Mouse (Mus musculus) limb, embryonic 14.5 days (tissue): ENCODE measurements around the gene Abcb1b. TPM values are rescaled to one million over a fixed set of nuclear protein-coding genes. Genes with fewer than 3 reads are reported as not detected.

Experiments used
- ATAC-seq: fragments of 200-750 bp; cut with Nextera tagmentation; 2 replicates; pipeline ENCODE4 v1.8.0; 2017; ENCODE audit warnings: low read depth, moderate number of reproducible peaks, moderate TSS enrichment; ENCODE audit not compliant: low FRiP score
- DNase-seq: peaks from one replicate; pipeline ENCODE4 v3.0.0-alpha.2; 2015; ENCODE audit warnings: low spot score
- H3K27ac ChIP-seq: fragments of 300-500 bp; sonication (generic); replicated peaks from 2 replicates; pipeline ENCODE4 v1.5.1; 2014; ENCODE audit warnings: low read depth, mild to moderate bottlenecking, low read length, moderate library complexity, mixed read lengths
- H3K27me3 ChIP-seq: fragments of 300-500 bp; sonication (generic); 2 replicates; pipeline ENCODE4 v1.6.1; 2014; ENCODE audit warnings: low read length, mixed read lengths; ENCODE audit not compliant: control insufficient read depth, insufficient read depth
- H3K36me3 ChIP-seq: fragments of 300-500 bp; sonication (generic); 2 replicates; pipeline ENCODE4 v1.6.1; 2014; ENCODE audit warnings: mild to moderate bottlenecking, low read length, moderate library complexity, mixed read lengths; ENCODE audit not compliant: control insufficient read depth, insufficient read depth
- H3K4me1 ChIP-seq: fragments of 300-500 bp; sonication (generic); 2 replicates; pipeline ENCODE4 v1.6.1; 2014; ENCODE audit warnings: antibody characterized with exemption, low read length, mixed read lengths; ENCODE audit not compliant: control insufficient read depth, insufficient read depth
- H3K4me2 ChIP-seq: fragments of 300-500 bp; sonication (generic); replicated peaks from 2 replicates; pipeline ENCODE4 v1.6.1; 2014; ENCODE audit warnings: low read depth, mild to moderate bottlenecking, low read length, moderate library complexity; ENCODE audit not compliant: severe bottlenecking
- H3K4me3 ChIP-seq: fragments of 300-500 bp; sonication (generic); replicated peaks from 2 replicates; pipeline ENCODE4 v1.5.1; 2014; ENCODE audit warnings: low read length
- H3K9ac ChIP-seq: fragments of 300-500 bp; sonication (generic); 2 replicates; pipeline ENCODE4 v1.6.1; 2014; ENCODE audit warnings: mild to moderate bottlenecking, low read depth, low read length, moderate library complexity; ENCODE audit not compliant: severe bottlenecking
- H3K9me3 ChIP-seq: fragments of 300-500 bp; sonication (generic); 2 replicates; pipeline ENCODE4 v1.6.1; 2016; ENCODE audit warnings: low read length; ENCODE audit not compliant: control insufficient read depth
- POLR2A ChIP-seq: fragments of 200-500 bp; IDR thresholded peaks from 2 replicates; pipeline ENCODE4 v1.8.0; 2012; ENCODE audit warnings: inconsistent platforms, mild to moderate bottlenecking, moderate library complexity, borderline replicate concordance; ENCODE audit not compliant: insufficient read depth, insufficient read length; ENCODE audit errors: extremely low read depth
- WGBS: fragments of 180-500 bp; shearing (Covaris S2); extraction: QIAGEN DNeasy Blood & Tissue Kit; methylation state at CpG from one replicate; pipeline ENCODE4 v1.1.7; 2014; 5-methylcytosine and 5-hydroxymethylcytosine counted together
- polyA plus RNA-seq, 2 experiments: library from polyadenylated mRNA; depleted of rRNA in 1 of 2; stranded (reverse) in 1 of 2; unstranded in 1 of 2; fragments of >200 nt; fragmentation: Nextera tagmentation in 1 of 2; extraction: Ambion mirVana in 1 of 2; gene quantifications; 2 replicates each; pipeline versions ENCODE4 v1.2.1 to v1.2.3; 2012 to 2014

Abcb1b gene
- polyA plus RNA-seq, 2 experiments = 1.7 TPM

DNA sequence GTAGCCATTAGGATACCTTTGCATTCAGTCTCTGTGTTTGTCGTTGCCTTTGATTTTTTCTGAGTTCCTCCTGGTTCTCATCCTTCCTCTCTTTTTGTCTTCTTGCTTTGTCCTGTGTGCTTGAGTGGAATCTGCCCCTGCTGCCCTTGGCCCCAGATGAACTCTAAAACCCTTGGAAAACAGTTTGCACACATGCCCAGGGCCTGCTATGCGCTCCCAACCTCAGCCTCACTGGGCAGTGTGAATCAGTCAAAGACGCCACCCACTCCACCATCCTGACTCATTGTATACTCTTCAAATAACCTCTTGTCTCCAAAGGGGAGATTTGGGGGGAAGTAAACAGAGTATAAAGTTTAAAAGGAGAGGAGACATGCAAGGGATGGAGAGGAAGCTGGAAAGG lies 100.3 kb downstream of the Abcb1b start:
- 66% methylated on average over 3 of the region's 3 CpGs for WGBS
- H3K4me2 ChIP-seq = no peak overlapping the region
- H3K4me1 ChIP-seq = no peaks in the 10 kb centered on the region
- DNase-seq = no peak
- H3K27ac ChIP-seq = no peak overlapping the region
- no peak overlapping the region for H3K9ac ChIP-seq
- H3K9me3 ChIP-seq = no peaks in the 10 kb centered on the region
- H3K4me3 ChIP-seq = no peak overlapping the region
- TF ChIP-seq POLR2A = no peak
- no peaks in the 10 kb centered on the region for H3K36me3 ChIP-seq
- ATAC-seq = no peak
- H3K27me3 ChIP-seq = no peaks in the 10 kb centered on the region

- Histone ChIP-seq H3K9me3 (no peaks in the 10 kb centered on the region), H3K4me1 (no peaks in the 10 kb centered on the region), H3K36me3 (no peaks in the 10 kb centered on the region), H3K4me2 (no peak overlapping the region), H3K4me3 (no peak overlapping the region), H3K9ac (no peak overlapping the region), H3K27ac (no peak overlapping the region), H3K27me3 (no peaks in the 10 kb centered on the region)
- 76% methylated on average over 1 of the region's 1 CpGs for WGBS
- ATAC-seq (no peak), DNase-seq (no peak)
- no peak for TF ChIP-seq POLR2A
Measured at GRCm38 (mm10) chr5:8901001-8901400, 103.1 kb downstream of the Abcb1b start.

- no peaks in the 10 kb centered on the region for H3K4me1 ChIP-seq
- no peak for TF ChIP-seq POLR2A
- H3K36me3 ChIP-seq = no peaks in the 10 kb centered on the region
- DNase-seq = no peak
- H3K4me2 ChIP-seq = no peak overlapping the region
- no peak overlapping the region for H3K27ac ChIP-seq
- 71% methylated on average over 6 of the region's 6 CpGs for WGBS
- no peak overlapping the region for H3K4me3 ChIP-seq
- no peaks in the 10 kb centered on the region for H3K27me3 ChIP-seq
- no peaks in the 10 kb centered on the region for H3K9me3 ChIP-seq
- no peak for ATAC-seq
- H3K9ac ChIP-seq = no peak overlapping the region
Measured at GRCm38 (mm10) chr5:8902141-8902817, 104.3 kb downstream of the Abcb1b start.

DNA sequence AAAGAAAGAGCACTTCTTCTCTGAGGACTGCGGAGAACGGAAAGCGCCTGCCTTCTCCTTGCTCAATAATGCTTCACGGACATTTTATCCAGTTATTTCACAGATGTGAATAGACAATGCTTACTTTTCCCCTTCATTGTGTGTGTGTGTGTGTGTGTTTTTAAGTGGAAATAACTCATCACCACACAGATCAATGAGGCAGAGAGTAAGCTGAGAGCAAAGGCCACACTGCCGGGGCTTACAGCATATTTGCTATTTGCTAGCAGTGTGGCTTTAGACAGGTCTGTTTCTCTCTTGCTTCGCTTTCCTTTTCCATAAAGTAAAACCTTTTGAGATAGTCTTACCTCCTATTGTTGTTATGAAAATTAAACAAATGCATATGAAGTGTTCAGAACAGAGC lies 106.6 kb downstream of the Abcb1b start:
- H3K9me3 ChIP-seq = no peaks in the 10 kb centered on the region
- no peak for TF ChIP-seq POLR2A
- no peak overlapping the region for H3K9ac ChIP-seq
- no peak overlapping the region for H3K27ac ChIP-seq
- no peaks in the 10 kb centered on the region for H3K36me3 ChIP-seq
- ATAC-seq (no peak), DNase-seq (no peak)
- no peaks in the 10 kb centered on the region for H3K27me3 ChIP-seq
- 90% methylated on average over 6 of the region's 6 CpGs for WGBS
- no peaks in the 10 kb centered on the region for H3K4me1 ChIP-seq
- H3K4me3 ChIP-seq = no peak overlapping the region
- H3K4me2 ChIP-seq = no peak overlapping the region

DNA sequence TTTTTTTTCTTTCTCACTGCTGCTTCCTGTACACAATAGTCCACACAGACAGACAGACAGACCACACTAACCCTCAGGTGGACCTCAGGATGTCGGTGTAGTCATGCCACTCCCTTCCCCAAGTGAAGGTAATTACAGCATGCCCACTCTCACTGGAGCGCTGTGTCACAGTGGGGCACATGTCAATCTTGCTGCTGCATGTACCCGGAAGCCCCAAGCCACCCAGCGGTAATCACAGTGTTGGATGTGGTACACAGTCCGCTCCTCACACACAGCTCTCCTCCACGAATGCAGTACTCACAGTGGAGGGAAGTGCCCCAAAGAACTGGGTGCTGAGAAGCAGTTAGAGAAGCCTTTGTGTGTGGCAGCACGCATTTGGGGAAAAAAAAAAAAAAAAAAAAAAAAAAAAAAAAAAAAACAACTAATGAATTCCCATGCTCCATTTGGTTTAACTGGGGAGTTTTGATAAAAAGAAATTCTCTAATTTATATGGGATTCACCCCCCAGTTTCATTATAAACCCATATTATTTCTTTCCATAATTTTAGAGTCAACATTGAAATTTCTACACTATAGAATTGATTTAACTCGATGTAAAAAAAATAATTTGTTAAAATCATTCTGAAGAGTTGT lies 113.7 kb downstream of the Abcb1b start:
- Histone ChIP-seq H3K4me1 (no peaks in the 10 kb centered on the region), H3K4me3 (no peak overlapping the region), H3K9me3 (no peaks in the 10 kb centered on the region), H3K36me3 (no peaks in the 10 kb centered on the region), H3K9ac (no peak overlapping the region), H3K27me3 (no peaks in the 10 kb centered on the region), H3K4me2 (no peak overlapping the region), H3K27ac (no peak overlapping the region)
- ATAC-seq = no peak
- no peak for DNase-seq
- 75% methylated on average over 8 of the region's 8 CpGs for WGBS
- TF ChIP-seq POLR2A = no peak

Other genes with a start within 250 kb of the Abcb1b start
- 4.2 and 4.3 TPM in 2 replicates for gene Rundc3b, start 175.2 kb upstream of the Abcb1b start, polyA plus RNA-seq (2012; rRNA removed)
- 4.2 and 5.8 TPM in 2 replicates for gene Rundc3b, start 175.2 kb upstream of the Abcb1b start, polyA plus RNA-seq (2014; fragmentation: Nextera tagmentation; extraction: Ambion mirVana)
- 0.53 and 0.56 TPM in 2 replicates for gene Abcb1a, start 138.1 kb upstream of the Abcb1b start, polyA plus RNA-seq (2012; rRNA removed)
- 0.47 and 0.58 TPM in 2 replicates for gene Abcb1a, start 138.1 kb upstream of the Abcb1b start, polyA plus RNA-seq (2014; fragmentation: Nextera tagmentation; extraction: Ambion mirVana)
- 0.26 and 0.27 TPM in 2 replicates for gene Abcb4, start 95.6 kb downstream of the Abcb1b start, polyA plus RNA-seq (2012; rRNA removed)
- 0.44 and 0.51 TPM in 2 replicates for gene Abcb4, start 95.6 kb downstream of the Abcb1b start, polyA plus RNA-seq (2014; fragmentation: Nextera tagmentation; extraction: Ambion mirVana)
- 20.6 and 22.8 TPM in 2 replicates for gene Crot, start 199.2 kb downstream of the Abcb1b start, polyA plus RNA-seq (2012; rRNA removed)
- 41.0 and 43.7 TPM in 2 replicates for gene Crot, start 199.2 kb downstream of the Abcb1b start, polyA plus RNA-seq (2014; fragmentation: Nextera tagmentation; extraction: Ambion mirVana)